Mouse (Mus musculus) forebrain, embryonic 13.5 days (tissue): ENCODE data around the gene Krtap10-4. TPM values are rescaled to one million over a fixed set of nuclear protein-coding genes. Genes with fewer than 3 reads are reported as not detected.
"Not testable (repeated sequence)": the region's sequence is repeated elsewhere in the genome, so short reads cannot be mapped to it uniquely, and the experiment has no call there.

Source experiments
- ATAC-seq: fragments of 200-750 bp; cut with Nextera tagmentation; 2 replicates; pipeline ENCODE4 v1.8.0; 2017
- H3K27ac ChIP-seq: fragments of 300-500 bp; sonication (generic); 2 replicates; pipeline ENCODE4 v1.5.1; 2015; ENCODE audit warnings: inconsistent platforms, mild to moderate bottlenecking, moderate library complexity
- H3K27me3 ChIP-seq: fragments of 300-500 bp; sonication (generic); 2 replicates; pipeline ENCODE4 v1.6.1; 2015; ENCODE audit warnings: mild to moderate bottlenecking, inconsistent platforms
- H3K36me3 ChIP-seq: fragments of 300-500 bp; sonication (generic); 2 replicates; pipeline ENCODE4 v1.6.1; 2015; ENCODE audit warnings: mild to moderate bottlenecking, inconsistent platforms; ENCODE audit not compliant: poor library complexity, severe bottlenecking
- H3K4me1 ChIP-seq: fragments of 300-500 bp; sonication (generic); 2 replicates; pipeline ENCODE4 v1.6.1; 2015; ENCODE audit warnings: inconsistent platforms
- H3K4me2 ChIP-seq: fragments of 300-500 bp; sonication (generic); 2 replicates; pipeline ENCODE4 v1.6.1; 2015; ENCODE audit warnings: inconsistent platforms, mild to moderate bottlenecking, moderate library complexity
- H3K4me3 ChIP-seq: fragments of 300-500 bp; sonication (generic); 2 replicates; pipeline ENCODE4 v1.5.1; 2015; ENCODE audit warnings: mild to moderate bottlenecking, inconsistent platforms
- H3K9ac ChIP-seq: fragments of 300-500 bp; sonication (generic); 2 replicates; pipeline ENCODE4 v1.6.1; 2015; ENCODE audit warnings: mild to moderate bottlenecking, inconsistent platforms
- H3K9me3 ChIP-seq: fragments of 300-500 bp; sonication (generic); replicated peaks from 2 replicates; pipeline ENCODE4 v1.6.1; 2016; ENCODE audit warnings: inconsistent platforms
- WGBS: fragments of 180-500 bp; shearing (Covaris S2); methylation state at CpG from one replicate; pipeline ENCODE4 v1.1.7; 2015; 5-methylcytosine and 5-hydroxymethylcytosine counted together
- polyA plus RNA-seq: library from polyadenylated mRNA; unstranded; fragments of >200 nt; fragmentation: Nextera tagmentation; extraction: Ambion mirVana; gene quantifications from 2 replicates; pipeline ENCODE4 v1.2.1, GENCODE M21; 2015

The Krtap10-4 gene
- polyA plus RNA-seq, 1 experiment from 2014 or later: not detected

GRCm38 (mm10) chr10:77783396-77783795, 43.5 kb downstream of the Krtap10-4 start:
- not testable (repeated sequence) for H3K27ac ChIP-seq, H3K36me3 ChIP-seq, H3K9ac ChIP-seq, H3K4me1 ChIP-seq, H3K9me3 ChIP-seq, H3K27me3 ChIP-seq, ATAC-seq, H3K4me2 ChIP-seq, H3K4me3 ChIP-seq
- 96% methylated on average over 3 of the region's 3 CpGs for WGBS

- not testable (repeated sequence) for H3K4me2 ChIP-seq, H3K9ac ChIP-seq, ATAC-seq, H3K27ac ChIP-seq, H3K4me1 ChIP-seq, H3K4me3 ChIP-seq, H3K36me3 ChIP-seq, H3K9me3 ChIP-seq, H3K27me3 ChIP-seq
- WGBS: 78% methylated on average over 1 of the region's 1 CpGs
These were observed 44.5 kb downstream of the Krtap10-4 start, which contains the start of gene Gm3250 for GRCm38 (mm10) chr10:77782442-77782841. Gene Gm3250, minus strand, starts transcription at chr10:77782542.

- 86% methylated on average over 1 of the region's 1 CpGs for WGBS
- H3K4me2 ChIP-seq, H3K27me3 ChIP-seq, H3K36me3 ChIP-seq, H3K9ac ChIP-seq, H3K4me3 ChIP-seq, H3K9me3 ChIP-seq, H3K27ac ChIP-seq, ATAC-seq, H3K4me1 ChIP-seq: not testable (repeated sequence)
These were observed 50.1 kb downstream of the Krtap10-4 start, which contains the start of gene Gm7138 for GRCm38 (mm10) chr10:77776844-77777243. Gene Gm7138, minus strand, starts transcription at chr10:77776944.

Other genes starting within 250 kb of the Krtap10-4 start
- gene Pttg1ip, start 245.4 kb downstream of the Krtap10-4 start, polyA plus RNA-seq: 57.8 and 63.6 TPM in 2 replicates
- gene Sumo3, start 221.0 kb downstream of the Krtap10-4 start, polyA plus RNA-seq: 329 and 347 TPM in 2 replicates
- 2.3 TPM in 1 of 2 replicates, not detected in the other for gene Gm49325, start 220.9 kb downstream of the Krtap10-4 start, polyA plus RNA-seq
- gene Ube2g2, start 204.8 kb downstream of the Krtap10-4 start, polyA plus RNA-seq: 103 and 115 TPM in 2 replicates
- 0.64 and 0.65 TPM in 2 replicates for gene Tspear, start 140.5 kb downstream of the Krtap10-4 start, polyA plus RNA-seq
- not detected in 2 replicates for gene Gm19402, start 136.3 kb downstream of the Krtap10-4 start, polyA plus RNA-seq
- gene Gm9508, start 129.9 kb downstream of the Krtap10-4 start, polyA plus RNA-seq: not detected in 2 replicates
- gene Gm10272, start 120.5 kb downstream of the Krtap10-4 start, polyA plus RNA-seq: not detected in 2 replicates
- not detected in 2 replicates for gene Gm10024, start 115.6 kb downstream of the Krtap10-4 start, polyA plus RNA-seq
- not detected in 2 replicates for gene Gm10142, start 111.3 kb downstream of the Krtap10-4 start, polyA plus RNA-seq
- gene Krtap12-1, start 106.5 kb downstream of the Krtap10-4 start, polyA plus RNA-seq: not detected in 2 replicates
- not detected in 2 replicates for gene Gm10100, start 100.6 kb downstream of the Krtap10-4 start, polyA plus RNA-seq
- gene Gm18596, start 84.5 kb downstream of the Krtap10-4 start, polyA plus RNA-seq: not detected in 2 replicates
- not detected in 2 replicates for gene Gm9736, start 75.7 kb downstream of the Krtap10-4 start, polyA plus RNA-seq
- gene Gm3233, start 67.4 kb downstream of the Krtap10-4 start, polyA plus RNA-seq: not detected in 2 replicates
- gene Gm3238, start 55.8 kb downstream of the Krtap10-4 start, polyA plus RNA-seq: not detected in 2 replicates
- not detected in 2 replicates for gene Gm7138, start 50.2 kb downstream of the Krtap10-4 start, polyA plus RNA-seq
- not detected in 2 replicates for gene Gm3250, start 44.6 kb downstream of the Krtap10-4 start, polyA plus RNA-seq
- gene Gm7137, start 38.9 kb downstream of the Krtap10-4 start, polyA plus RNA-seq: not detected in 2 replicates
- gene Gm9639, start 32.0 kb downstream of the Krtap10-4 start, polyA plus RNA-seq: not detected in 2 replicates
- not detected in 2 replicates for gene Gm19668, start 28.0 kb downstream of the Krtap10-4 start, polyA plus RNA-seq
- not detected in 2 replicates for gene Gm9507, start 15.3 kb downstream of the Krtap10-4 start, polyA plus RNA-seq
- not detected in 2 replicates for gene Gm2696, start 12.4 kb downstream of the Krtap10-4 start, polyA plus RNA-seq
- gene Krtap10-10, start 8.9 kb upstream of the Krtap10-4 start, polyA plus RNA-seq: not detected in 2 replicates
- not detected in 2 replicates for gene Gm36176, start 19.7 kb upstream of the Krtap10-4 start, polyA plus RNA-seq
- not detected in 2 replicates for gene Gm10318, start 25.8 kb upstream of the Krtap10-4 start, polyA plus RNA-seq
- gene Gm3285, start 34.9 kb upstream of the Krtap10-4 start, polyA plus RNA-seq: not detected in 2 replicates
- 4.7 and 6.8 TPM in 2 replicates for gene Lrrc3, start 75.4 kb upstream of the Krtap10-4 start, polyA plus RNA-seq
- 1.4 and 1.6 TPM in 2 replicates for gene Trpm2, start 143.5 kb upstream of the Krtap10-4 start, polyA plus RNA-seq
- gene 1810043G02Rik, start 151.4 kb upstream of the Krtap10-4 start, polyA plus RNA-seq: 26.7 and 36.1 TPM in 2 replicates
- gene Pfkl, start 183.0 kb upstream of the Krtap10-4 start, polyA plus RNA-seq: 98.0 and 114 TPM in 2 replicates
- gene Dnmt3l, start 214.9 kb upstream of the Krtap10-4 start, polyA plus RNA-seq: not detected in 2 replicates
- gene Aire, start 216.5 kb upstream of the Krtap10-4 start, polyA plus RNA-seq: 0.18 TPM in 1 of 2 replicates, not detected in the other
- gene Icosl, start 242.2 kb upstream of the Krtap10-4 start, polyA plus RNA-seq: 0.80 and 0.84 TPM in 2 replicates